Mouse (Mus musculus) heart, adult 2 months (tissue): ENCODE measurements around the gene Ift81.

Experiments
- CTCF ChIP-seq: fragments of 200-600 bp; IDR thresholded peaks from 2 replicates; pipeline ENCODE4 v1.8.1; 2022; ENCODE audit warnings: antibody characterized with exemption, mild to moderate bottlenecking, moderate library complexity
- EP300 ChIP-seq: fragments of 200-500 bp; IDR thresholded peaks from 2 replicates; pipeline ENCODE4 v1.6.1; 2011; ENCODE audit warnings: low read depth, low read length, control low read depth; ENCODE audit not compliant: insufficient read depth
- POLR2A ChIP-seq: fragments of 200-500 bp; IDR thresholded peaks from 2 replicates; pipeline ENCODE4 v1.6.1; 2011; ENCODE audit warnings: mild to moderate bottlenecking, low read depth, low read length, control low read depth; ENCODE audit not compliant: insufficient read depth

DNA sequence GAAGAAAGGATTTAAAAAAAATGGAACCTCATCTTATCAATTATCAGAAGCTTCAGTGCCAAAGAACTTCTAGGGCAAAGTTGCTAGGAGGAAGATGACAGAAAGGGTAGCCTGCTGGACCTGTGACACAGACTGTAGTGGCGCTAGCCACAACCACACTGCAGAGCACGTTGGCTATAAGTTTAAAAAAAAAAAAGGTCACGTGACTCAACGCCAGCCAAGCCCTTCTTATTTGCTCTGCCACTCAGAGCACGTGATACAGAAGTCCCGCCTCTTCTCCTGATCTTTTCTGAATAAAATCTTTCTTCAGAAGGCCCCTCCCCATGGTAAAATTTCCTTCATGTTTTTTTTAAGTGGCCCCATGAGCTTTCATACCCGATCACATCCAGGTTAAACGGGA, 20.9 kb upstream of the Ift81 start:
- TF ChIP-seq POLR2A = no peak
- TF ChIP-seq CTCF = no peak
- TF ChIP-seq EP300 = no peak
